Mouse (Mus musculus) gastrocnemius, postnatal 4 days (tissue): ENCODE measurements around the gene Tmem170b. TPM values are rescaled to one million over a fixed set of nuclear protein-coding genes. Genes with fewer than 3 reads are reported as not detected.

ENCODE experiments used
- DNase-seq, 2 experiments: peaks; one replicate each; pipeline ENCODE4 v3.0.0; 2021 to 2022; ENCODE audit warnings: low spot score in 2 of 2, mixed read lengths in 2 of 2
- total RNA-seq, 2 experiments: library from RNA; stranded (reverse); gene quantifications; 2 replicates each; pipeline ENCODE4 v1.2.3; 2021

Tmem170b gene
- total RNA-seq, 2 experiments from 2014 or later = 31.9 to 36.0 TPM

DNA sequence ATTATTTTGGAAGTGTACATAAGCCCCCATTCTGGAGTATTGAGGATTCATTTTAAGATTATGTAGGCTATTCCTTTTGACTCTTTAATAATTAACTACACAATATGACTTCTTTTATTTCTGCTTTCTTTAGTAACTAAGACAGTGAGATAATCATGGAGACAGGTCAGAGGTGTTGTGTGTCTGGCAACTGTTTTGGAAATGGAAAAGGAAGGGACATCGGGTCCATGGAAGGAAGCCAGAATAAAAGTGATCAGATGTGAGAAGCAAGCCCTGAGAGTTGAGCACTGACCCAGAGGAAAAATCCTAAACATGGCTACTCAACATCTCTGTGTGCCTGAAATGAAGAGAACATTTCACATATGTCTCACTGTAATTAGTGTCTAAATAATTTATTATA, 5.3 kb downstream of the Tmem170b start:
- no peak for DNase-seq

DNA sequence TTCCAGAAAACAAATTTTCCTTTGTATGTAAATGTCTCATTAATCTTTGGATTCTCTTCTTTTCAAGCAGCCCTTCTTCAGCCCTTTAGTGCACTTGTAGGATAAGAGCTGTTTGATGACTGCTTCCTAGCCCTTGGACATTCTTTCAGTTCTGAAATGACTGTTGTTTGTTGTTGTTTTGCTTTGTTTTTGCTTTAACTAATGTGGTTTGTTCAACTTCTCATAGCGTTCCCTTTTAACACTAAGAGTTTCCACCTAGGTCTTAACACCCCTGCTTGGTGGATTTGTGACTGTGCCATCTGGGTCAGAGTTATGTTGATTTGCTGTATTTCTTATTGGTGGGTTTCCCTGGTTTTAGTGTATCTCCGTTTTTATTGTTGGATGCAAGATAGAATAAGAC, 8.8 kb downstream of the Tmem170b start:
- DNase-seq = no peak

DNA sequence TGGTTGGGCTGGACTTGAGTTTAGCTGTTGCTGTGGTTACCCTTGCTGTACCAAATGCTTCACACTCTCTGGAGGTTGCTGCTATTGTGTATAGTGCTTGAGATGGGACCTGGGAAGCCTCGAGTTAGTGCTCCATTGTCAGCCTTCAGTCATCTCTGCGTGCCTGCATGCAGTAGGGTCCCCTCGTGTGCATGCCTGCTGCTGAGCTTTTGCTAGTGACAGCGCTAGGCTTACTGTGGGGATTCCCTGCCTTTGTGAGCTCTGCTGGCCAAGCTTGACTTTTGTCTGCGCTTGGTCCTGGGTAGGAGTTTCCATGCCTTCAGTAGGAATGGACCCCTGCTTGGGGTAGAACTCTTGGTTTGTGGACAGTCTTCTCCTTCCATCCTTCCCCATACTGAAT, 9.3 kb downstream of the Tmem170b start:
- no peak for DNase-seq

DNA sequence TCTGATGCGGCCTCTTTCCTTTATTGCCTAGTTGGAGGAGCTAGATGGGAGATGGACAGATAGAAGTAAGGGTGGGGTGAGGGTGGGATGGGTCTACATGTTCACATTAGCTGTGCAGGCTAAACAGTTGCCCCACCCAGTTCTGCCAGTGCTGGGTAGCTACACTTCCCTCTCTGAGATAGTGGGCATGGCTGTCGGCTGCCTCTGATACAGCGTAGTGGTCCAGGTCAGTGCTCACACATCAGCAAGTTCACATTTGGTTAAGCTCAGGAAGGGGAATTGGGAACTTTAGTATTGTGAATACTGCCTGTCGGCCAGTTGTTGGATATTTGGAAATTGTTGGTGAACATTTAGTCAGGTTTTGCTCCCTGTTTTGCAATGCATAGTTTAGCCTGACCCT, 13.8 kb downstream of the Tmem170b start:
- no peak for DNase-seq

DNA sequence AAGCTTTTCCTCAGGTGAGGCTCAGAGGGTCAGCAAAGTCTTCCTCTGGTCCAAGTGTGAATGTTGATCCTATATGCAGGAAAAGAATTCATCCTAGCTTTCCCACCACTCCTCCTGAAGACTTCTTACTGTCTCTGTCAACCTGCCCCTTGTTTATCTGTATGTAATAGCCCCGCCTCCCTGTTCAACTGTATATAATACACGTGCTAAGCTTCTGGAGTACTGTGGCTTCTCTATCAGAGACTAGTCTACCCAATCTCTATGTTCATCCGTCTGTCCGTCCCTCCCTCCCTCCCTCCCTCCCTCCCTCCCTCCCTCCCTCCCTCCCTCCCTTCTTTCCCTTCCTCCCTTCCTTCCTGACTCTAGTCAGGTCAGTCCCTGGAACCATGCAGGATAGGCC, 14.4 kb downstream of the Tmem170b start:
- DNase-seq = no peak

DNA sequence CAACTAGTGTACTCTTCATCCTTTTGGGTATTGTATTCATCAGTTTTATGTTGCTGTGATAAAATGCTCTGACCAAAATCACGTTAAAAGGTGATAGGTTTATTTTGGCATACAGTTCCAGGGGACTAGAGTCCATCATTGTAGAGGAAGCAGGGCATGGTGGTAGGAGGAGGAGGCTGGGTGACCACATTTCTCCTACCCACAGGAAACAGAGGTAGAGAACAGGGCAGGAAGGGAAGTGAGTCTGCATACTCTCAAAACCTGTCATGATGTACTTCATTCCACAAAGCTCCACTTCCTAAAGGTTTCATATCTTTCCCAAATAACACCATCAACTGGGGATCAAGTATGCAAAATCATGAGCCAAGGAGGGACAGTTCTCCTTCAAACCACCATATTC, 18.4 kb downstream of the Tmem170b start:
- no peak for DNase-seq

DNA sequence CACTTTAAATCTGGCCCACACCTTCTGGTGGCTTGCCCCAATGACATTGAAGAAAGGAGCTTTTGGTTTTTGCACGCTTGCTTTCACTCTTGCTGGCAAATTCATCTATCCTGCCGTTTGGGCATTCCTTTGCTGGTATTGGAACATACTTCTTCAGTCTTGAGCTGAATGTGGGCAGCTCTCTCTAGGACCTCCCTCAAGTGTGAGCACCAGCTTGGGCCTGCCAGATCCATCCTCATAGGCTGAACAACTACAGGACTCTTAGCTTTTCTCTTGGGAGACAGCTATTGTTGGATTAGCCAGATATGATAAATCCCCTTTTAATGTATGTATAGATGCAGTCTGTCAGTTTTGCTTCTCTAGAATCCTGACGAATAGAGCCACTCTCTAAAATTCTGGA, 19.5 kb downstream of the Tmem170b start:
- DNase-seq = no peak

DNA sequence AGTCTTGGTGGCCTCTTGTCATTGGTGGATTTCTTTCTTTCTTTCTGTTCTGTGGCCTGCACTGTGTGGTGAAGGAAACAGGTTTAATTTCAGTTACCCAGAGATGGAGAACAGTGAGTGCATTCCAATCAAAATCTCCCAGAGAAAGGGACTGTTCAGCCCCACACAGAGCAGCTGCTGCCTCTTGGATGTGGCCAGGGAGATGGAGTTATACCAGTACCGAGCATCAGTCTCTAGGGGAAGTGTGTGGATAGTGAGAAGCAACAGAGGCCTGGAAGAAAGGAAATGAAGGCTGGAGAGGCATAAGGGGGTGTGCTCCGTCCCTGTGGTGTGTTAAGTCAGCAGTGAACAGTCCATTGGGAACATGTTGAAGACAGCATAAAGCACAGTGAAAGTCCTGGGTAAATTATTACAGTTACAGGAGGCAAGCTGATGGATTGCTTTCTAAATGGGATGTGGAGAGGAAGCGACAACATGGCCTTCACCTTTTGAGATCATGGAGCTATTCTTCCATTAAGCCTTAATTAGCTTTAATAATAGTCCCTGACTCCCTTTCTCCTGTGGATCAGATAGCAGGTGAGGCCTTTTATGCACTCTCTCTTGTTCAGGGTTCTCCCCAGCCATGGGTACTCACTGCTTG, 21.7 kb downstream of the Tmem170b start:
- DNase-seq = no peak

DNA sequence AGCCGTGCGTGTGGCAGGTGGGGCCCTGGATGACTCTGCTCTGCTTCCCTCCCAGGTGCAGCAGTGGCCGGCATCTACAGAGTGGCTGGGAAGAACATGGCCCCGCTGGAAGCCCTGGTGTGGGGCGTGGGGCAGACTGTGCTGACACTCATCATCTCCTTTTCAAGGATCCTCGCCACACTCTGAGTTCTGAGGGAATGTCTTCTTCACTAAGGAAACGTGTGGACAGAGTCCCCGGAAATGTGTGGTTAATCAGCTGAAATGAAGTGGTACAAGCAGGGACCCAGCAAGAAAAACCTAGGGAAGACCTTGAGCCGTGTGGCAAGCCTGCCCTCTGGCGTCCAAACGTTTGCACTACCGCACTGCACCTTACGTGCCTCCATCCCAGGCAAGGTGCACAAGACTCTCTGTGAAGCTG, 28.7 kb downstream of the Tmem170b start:
- DNase-seq = peak; percentile 31 to 50

DNA sequence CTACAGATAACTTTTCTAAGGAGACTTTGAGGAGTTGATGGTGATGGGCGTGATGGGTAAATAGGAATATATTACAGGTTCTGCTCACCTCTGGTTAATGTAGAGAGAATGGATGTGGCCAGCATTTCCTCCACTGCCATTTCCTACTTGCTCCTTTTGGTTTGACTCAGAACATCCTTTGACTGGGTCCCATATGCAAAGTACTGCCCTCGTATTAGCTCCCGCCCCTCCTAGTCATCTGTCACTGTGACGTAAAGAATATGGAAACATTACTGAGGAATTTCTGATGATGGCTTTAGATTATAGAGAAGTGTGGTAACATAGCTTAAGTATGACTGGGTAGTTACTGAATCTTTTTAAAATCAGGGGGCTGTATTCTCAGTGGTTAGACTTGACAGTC, 32.4 kb downstream of the Tmem170b start:
- no peak for DNase-seq

DNA sequence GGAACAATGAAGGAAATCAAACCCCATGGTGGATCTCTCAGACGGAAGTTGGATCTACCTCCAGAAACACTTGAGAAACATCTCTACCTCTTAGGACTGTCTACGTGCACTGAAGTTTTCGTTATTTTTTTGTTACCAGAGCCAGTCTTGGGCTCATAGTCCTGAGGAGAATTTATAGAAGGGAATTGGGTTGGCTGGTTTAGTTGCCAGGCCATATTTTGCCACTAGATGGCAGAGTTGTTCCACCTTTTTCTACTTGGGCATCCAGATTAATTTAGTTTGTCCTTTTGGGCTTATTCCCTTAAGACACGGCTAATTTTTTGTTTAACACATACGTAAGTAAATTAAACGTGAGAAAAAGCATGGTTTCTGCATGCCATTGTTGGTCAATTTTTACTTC, 37.1 kb downstream of the Tmem170b start:
- DNase-seq = peak in 1 of 2 experiments; percentile 24

DNA sequence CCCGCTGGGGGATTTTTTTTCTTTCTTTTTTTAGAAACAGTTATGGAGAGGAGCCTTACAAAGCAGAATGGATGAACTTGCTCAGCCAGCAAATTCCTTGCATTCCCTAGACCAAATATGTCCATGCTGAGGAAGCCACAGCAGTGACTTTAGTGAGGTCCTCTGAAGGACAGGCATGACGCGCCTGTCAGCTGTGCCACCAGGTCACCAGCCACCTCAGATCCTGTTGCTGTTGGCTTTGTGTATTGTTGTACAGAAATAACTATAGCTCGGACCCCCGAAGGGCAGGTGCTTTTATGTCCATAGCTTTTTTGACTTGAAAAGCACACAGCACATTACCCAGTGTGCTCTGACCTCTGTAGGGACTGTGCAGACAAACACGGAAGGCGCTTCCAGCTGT, 38.1 kb downstream of the Tmem170b start:
- DNase-seq = no peak

DNA sequence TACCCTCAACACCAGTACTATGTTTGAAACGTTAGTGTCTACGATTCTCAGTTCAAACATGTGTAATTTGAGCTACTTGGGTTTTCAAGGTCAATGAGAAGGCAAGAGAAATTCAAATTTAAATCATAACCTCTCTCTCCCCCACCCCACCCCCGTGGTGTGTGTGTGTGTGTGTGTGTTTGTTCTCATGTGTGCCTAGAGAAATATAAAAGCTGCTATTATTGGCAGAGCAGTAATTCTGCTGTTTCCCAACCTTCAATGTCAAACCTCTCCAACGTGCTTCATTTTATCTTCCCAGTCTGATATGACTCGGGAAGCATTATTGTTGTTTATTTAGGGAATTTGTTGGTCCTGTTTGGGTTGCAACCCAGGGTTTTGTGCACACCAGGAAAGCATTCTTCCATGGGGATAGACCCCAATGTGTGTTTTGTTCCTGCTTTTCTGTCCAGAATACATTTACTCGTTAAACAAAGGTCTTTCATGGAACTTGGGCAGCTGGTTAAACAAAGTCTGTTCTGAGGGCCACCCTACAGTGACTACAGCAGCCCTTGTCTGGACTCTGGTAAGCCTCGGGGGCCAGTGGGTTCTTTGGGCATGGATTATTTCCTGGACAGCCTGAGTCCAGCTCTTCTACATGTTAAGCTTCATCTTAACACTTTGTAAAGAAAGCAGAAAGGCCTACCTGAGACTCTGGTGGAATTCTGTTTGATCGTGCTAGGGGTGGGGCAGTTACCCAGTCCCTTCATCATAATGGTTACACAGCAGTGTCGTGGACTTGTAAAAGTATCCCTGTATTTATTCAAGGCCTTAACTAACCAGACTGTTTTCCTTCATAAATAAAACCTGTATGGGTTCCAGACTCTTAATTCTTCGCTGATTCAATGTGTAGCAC, 39.1 kb downstream of the Tmem170b start:
- DNase-seq = no peak

DNA sequence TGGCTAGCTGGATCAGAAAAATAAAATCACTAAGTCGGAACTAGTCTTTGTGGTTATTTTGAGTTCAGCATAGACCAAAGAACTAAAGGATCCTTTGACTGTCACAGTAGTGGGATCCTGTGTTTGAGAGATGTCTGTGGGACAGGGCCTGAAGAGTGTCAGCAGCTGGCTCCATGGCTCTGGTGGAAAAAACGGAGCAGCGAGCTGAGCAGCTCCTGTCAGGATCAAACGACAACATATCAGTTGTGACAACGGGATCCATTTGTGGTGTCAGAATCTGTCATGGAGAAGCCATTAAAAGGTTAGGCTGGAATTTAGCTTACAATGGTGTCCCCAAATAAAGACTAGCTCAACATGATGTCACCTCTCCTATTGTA, 39.8 kb downstream of the Tmem170b start:
- no peak for DNase-seq

DNA sequence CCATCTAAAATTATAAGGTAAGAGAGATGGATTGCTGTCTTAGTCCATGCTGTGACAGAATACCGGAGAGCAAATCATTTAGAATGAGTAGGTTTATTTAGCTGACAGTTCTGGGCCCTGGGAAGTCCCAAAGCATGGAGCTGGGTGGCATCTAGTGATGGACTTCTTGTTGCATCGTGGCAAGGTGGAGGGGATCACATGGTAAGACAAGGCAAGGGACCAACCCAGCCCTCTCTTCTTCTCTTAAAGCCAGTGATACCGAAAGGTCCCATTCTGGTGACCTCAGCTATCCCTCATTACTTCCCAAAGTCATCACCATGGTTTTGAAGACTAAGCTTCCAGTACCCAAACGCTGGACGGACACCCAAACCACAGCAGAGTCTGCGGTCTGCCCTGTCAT, 42.3 kb downstream of the Tmem170b start:
- DNase-seq = no peak

DNA sequence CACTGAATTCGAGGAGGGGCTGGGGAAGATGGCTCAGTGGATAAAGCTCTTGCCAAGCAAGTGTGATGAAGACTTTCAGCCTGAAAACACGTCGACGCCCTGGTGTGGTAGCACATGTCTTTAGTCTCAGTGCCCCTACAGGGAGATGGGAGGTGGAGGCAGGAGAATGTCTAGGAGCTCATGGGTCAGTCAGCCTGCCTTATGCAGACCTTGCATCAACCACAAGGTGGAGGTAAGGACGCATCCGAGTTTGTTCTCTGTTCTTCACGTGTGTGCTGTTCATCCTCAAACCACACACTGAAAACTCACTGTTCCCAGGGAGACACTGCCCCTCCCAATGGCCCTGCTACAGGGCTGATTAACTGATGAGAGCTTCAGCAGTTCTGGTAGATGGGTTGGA, 45.0 kb downstream of the Tmem170b start:
- no peak for DNase-seq

DNA sequence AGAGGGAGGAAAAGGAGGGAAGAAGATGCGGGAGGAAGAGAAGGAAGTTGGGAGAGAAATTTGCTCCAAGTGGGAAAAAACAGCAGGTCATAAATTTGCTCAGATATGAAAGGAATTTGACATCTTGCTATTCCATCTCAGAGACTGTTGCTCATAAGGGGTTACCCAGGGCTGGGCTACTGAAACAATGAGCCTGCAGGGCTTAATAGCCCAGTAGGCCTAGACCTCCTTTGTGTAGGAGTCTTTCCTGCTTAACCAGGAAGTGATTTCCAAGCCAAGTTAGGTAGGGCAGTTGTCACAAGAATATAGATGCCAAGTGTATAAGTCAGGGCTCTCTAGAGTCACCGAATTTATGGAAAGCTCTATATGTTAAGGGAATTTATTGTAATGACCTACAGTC, 48.1 kb downstream of the Tmem170b start:
- DNase-seq = no peak

DNA sequence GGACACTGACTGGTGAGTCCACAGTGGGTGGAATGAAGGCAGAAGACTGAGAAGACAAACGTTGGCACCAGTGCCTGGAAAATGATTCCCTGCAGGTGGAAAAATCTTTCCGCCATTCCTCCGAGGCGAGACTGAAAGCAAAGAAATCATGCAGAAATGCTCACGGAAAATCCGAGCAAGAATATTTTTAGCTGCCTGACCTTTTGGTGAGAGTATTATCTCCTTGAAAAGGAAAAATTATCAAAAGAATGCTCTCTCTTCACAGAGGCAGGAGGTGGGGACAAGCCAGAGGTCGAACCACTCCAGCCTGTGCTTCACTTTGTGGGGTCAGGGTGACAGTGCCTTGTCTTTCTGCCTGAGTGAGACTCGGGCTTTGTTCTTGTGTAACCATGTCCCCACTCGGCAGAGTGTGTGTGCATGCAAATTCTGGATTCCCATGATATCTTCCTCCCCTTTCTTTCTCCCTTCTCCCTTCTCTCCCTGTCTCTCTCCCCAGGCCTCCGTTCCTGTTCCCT, 49.9 kb downstream of the Tmem170b start:
- no peak for DNase-seq

DNA sequence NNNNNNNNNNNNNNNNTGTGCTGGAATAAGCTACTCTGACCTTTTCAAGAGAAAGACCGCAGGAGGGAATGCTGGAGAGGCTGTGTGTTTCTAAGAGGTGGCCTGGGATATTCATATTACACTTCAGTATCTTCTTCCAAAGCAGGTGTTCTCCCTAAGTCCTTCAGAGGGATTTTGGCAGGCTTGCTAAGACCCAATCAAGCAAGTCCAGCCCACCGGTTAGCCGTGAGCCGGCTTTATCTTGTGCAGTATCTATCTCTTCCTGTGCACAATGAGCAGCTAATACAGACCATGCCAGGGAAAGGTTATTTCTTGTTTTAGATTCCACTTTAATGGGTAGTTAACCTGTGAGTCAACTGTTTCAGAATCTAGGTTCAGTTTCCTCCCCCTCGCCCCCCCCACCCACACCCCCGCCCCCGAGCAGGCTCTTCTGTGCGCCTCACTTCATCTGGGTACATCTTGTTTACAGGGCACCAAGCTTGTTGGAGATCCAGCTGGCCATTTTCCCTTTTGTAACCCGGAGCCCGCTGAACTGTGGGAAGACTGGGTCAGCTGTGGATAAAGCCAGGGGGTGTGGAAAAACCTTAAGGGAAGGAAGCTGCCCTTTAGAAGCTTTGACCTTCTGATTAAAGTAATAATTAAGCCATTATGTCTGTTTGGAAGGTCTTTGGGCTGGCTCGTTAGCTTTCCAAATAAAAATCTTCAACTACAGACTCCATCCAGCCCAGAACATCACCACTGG, 54.5 kb downstream of the Tmem170b start:
- DNase-seq = no peak

DNA sequence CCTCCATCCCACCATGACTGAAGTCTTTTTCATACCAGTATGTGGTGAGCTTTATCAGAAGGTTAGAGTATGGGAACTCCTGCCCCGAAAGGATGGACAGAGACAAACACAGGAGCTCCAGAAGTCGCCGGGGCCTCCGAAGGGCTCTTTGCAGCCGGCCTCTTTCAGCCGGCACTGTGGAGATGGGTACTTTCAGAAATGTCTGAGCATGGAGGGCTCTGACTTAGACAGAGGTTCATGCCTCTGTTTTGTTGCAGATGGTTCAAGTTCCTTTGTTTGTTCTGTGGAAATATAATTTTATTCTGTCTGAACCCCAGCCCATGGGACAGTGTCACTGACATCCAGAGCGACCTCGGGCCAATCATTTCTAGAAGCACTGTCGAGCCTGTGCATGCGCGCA, 55.4 kb downstream of the Tmem170b start:
- DNase-seq = no peak

DNA sequence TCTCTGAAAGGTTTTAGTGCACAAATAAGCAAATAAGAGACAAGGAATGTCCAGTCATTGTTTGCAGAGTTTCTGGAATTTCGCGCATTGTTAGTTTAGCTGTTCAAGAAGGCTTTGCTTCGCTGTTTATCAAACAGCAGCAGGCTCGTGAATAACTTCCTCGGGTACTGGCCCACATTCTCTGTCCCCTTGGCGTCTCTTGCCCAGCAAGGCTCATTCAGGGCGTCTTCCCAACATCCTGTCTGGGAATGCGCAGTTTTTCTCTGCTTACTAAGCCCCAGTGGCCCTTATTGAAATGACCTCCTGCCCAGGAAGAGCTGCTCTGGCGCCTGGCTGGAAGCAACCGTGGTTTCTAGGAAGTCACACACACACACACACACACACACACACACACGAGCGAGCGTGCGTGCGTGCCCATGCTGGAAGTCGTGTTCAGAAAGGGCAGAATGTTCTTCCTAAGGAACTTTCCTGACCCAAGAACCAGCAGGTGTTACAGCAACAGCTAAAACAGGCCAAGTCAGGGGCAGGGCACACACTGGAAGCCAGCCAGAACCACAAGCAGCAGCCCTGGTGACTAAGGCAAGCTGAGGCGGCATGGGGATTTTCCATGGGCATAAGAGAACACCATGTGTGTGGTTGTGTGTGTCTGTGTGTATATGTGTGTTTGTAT, 56.8 kb downstream of the Tmem170b start:
- peak in 1 of 2 experiments; percentile 27 for DNase-seq
